Mouse (Mus musculus): ENCODE results near the gene Catsperg1.

- no peak for TF ChIP-seq CTCF (IDR thresholded peaks at IDR 0.05; ENCODE audit: low read depth)
- TF ChIP-seq EP300 (IDR thresholded peaks at IDR 0.05; ENCODE audit: low read depth), result no peak
These were observed 11.7 kb upstream of the Catsperg1 start for GRCm38 (mm10) chr7:29225520-29225919.

Data from liver, embryonic 14.5 days (tissue).